Mouse (Mus musculus) stomach, adult 2 months (tissue): ENCODE data around the gene Il11ra2. TPM values are rescaled to one million over a fixed set of nuclear protein-coding genes. Genes with fewer than 3 reads are reported as not detected.

Experiments used
- polyA plus RNA-seq: library from polyadenylated mRNA; depleted of rRNA; stranded (reverse); fragments of >200 nt; gene quantifications from 2 replicates; pipeline ENCODE4 v1.2.3, GENCODE M21; 2012; rRNA removed

Gene Il11ra2
- polyA plus RNA-seq = 0.09 and 0.14 TPM in 2 replicates

GRCm38 (mm10) chr4:42661793-42662192 lies at the start of gene Il11ra2:
Gene Il11ra2 (minus strand): TSS chr4:42661893.

GRCm38 (mm10) chr4:42654951-42655350 lies 6.7 kb downstream of the Il11ra2 start, which contains the start of gene Ccl27b:
Gene Ccl27b (plus strand): TSS chr4:42655251.

GRCm38 (mm10) chr4:42629419-42629818 lies 32.3 kb downstream of the Il11ra2 start, which contains the start of gene Gm2564:
Gene Gm2564 (plus strand): TSS chr4:42629719.

GRCm38 (mm10) chr4:42611895-42612294 lies 49.8 kb downstream of the Il11ra2 start, which contains the start of gene Gm10591:
Gene Gm10591 (plus strand): TSS chr4:42612195.

Other genes with a start within 250 kb of the Il11ra2 start
- not detected in 2 replicates for gene Gm21586, start 222.5 kb downstream of the Il11ra2 start, polyA plus RNA-seq
- not detected in 2 replicates for gene Gm2163, start 195.1 kb downstream of the Il11ra2 start, polyA plus RNA-seq
- gene Fam205a2, start 133.7 kb downstream of the Il11ra2 start, polyA plus RNA-seq = not detected in 2 replicates
- gene Gm10591, start 49.7 kb downstream of the Il11ra2 start, polyA plus RNA-seq = 1.3 TPM in 1 of 2 replicates, not detected in the other
- 0.63 TPM in 1 of 2 replicates, not detected in the other for gene Gm2564, start 32.2 kb downstream of the Il11ra2 start, polyA plus RNA-seq
- gene Ccl27b, start 6.6 kb downstream of the Il11ra2 start, polyA plus RNA-seq = not detected in 2 replicates
- not detected in 2 replicates for gene 4930578G10Rik, start 73.7 kb upstream of the Il11ra2 start, polyA plus RNA-seq
- 0.86 and 1.9 TPM in 2 replicates for gene Ccl19, start 94.7 kb upstream of the Il11ra2 start, polyA plus RNA-seq
- gene Ccl21a, start 112.1 kb upstream of the Il11ra2 start, polyA plus RNA-seq = 14.0 and 19.6 TPM in 2 replicates
- not detected in 2 replicates for gene Fam205a1, start 192.0 kb upstream of the Il11ra2 start, polyA plus RNA-seq
- gene Gm12394, start 194.9 kb upstream of the Il11ra2 start, polyA plus RNA-seq = not detected in 2 replicates
- not detected in 2 replicates for gene Fam205c, start 212.3 kb upstream of the Il11ra2 start, polyA plus RNA-seq